Mouse (Mus musculus) hindbrain, postnatal 0 days (tissue): ENCODE results near the gene Drap1. TPM values are rescaled to one million over a fixed set of nuclear protein-coding genes. Genes with fewer than 3 reads are reported as not detected.
A peak's percentile ranks its signal among the peaks of the same experiment; 100 is the strongest.

ENCODE experiments used
- ATAC-seq: fragments of 200-750 bp; cut with Nextera tagmentation; 2 replicates; pipeline ENCODE4 v1.8.0; 2017; ENCODE audit warnings: mild to moderate bottlenecking, moderate TSS enrichment, moderate library complexity
- DNase-seq: peaks from one replicate; pipeline ENCODE4 v3.0.0-alpha.2; 2015; ENCODE audit warnings: low spot score
- H3K27ac ChIP-seq: fragments of 300-500 bp; sonication (generic); 2 replicates; pipeline ENCODE4 v1.5.1; 2014; ENCODE audit warnings: mild to moderate bottlenecking
- H3K27me3 ChIP-seq: fragments of 300-500 bp; sonication (generic); 2 replicates; pipeline ENCODE4 v1.6.1; 2014; ENCODE audit warnings: low read length, mixed read lengths; ENCODE audit not compliant: insufficient read depth
- H3K36me3 ChIP-seq: fragments of 300-500 bp; sonication (generic); 2 replicates; pipeline ENCODE4 v1.6.1; 2014; ENCODE audit warnings: low read length, mixed read lengths; ENCODE audit not compliant: insufficient read depth
- H3K4me1 ChIP-seq: fragments of 300-500 bp; sonication (generic); 2 replicates; pipeline ENCODE4 v1.6.1; 2014; ENCODE audit warnings: antibody characterized with exemption, low read length, mixed read lengths; ENCODE audit not compliant: insufficient read depth
- H3K4me2 ChIP-seq: fragments of 300-500 bp; sonication (generic); 2 replicates; pipeline ENCODE4 v1.6.1; 2014; ENCODE audit warnings: low read depth, mild to moderate bottlenecking, low read length, moderate library complexity, mixed read lengths
- H3K4me3 ChIP-seq: fragments of 300-500 bp; sonication (generic); 2 replicates; pipeline ENCODE4 v1.5.1; 2014; ENCODE audit warnings: low read length
- H3K9ac ChIP-seq: fragments of 300-500 bp; sonication (generic); replicated peaks from 2 replicates; pipeline ENCODE4 v1.6.1; 2014; ENCODE audit warnings: mild to moderate bottlenecking, low read length, moderate library complexity, mixed read lengths
- H3K9me3 ChIP-seq: fragments of 300-500 bp; sonication (generic); 2 replicates; pipeline ENCODE4 v1.6.1; 2016; ENCODE audit warnings: low read length, mixed read lengths
- CTCF ChIP-seq: IDR thresholded peaks from 2 replicates; pipeline ENCODE4 v1.5.1; 2016; ENCODE audit warnings: antibody characterized with exemption, control low read depth, low read depth
- WGBS: fragments of 180-500 bp; shearing (Covaris S2); extraction: QIAGEN DNeasy Blood & Tissue Kit; methylation state at CpG from one replicate; pipeline ENCODE4 v1.1.7; 2014; 5-methylcytosine and 5-hydroxymethylcytosine counted together
- polyA plus RNA-seq: library from polyadenylated mRNA; unstranded; fragments of >200 nt; fragmentation: Nextera tagmentation; extraction: Ambion mirVana; gene quantifications from 2 replicates; pipeline ENCODE4 v1.2.1, GENCODE M21; 2015
- total RNA-seq: library from RNA; depleted of rRNA; stranded (reverse); fragments of >200 nt; gene quantifications from 2 replicates; pipeline ENCODE4 v1.2.3, GENCODE M21; 2014

Drap1 gene
- total and polyA plus RNA-seq, 2 experiments from 2014 or later, result 111 to 331 TPM

DNA sequence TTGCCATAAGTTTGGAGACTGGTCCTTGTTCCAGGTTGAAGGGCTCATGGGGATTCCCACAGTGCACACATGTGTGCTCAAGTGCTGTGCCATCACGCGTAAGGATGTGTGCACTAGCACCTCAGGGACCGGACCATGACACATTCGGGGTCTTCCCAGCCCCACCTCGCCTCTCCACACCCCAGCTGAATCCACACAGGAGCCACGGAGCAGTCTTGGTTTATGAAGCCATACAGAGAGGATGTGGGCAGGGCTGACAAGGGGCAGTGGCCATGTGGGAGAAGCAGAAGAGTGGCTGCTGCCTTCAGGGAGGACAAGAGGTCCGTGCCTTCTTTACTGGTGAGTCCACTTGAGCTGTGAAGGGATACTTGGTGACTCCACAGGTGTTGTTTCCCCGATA is 40.3 kb upstream of the Drap1 start:
- Histone ChIP-seq H3K4me3 (no peak overlapping the region), H3K27ac (no peak overlapping the region), H3K36me3 (peaks cover 35% of the 10 kb centered on the region), H3K9ac (no peak overlapping the region), H3K27me3 (no peaks in the 10 kb centered on the region), H3K4me1 (peaks cover 8% of the 10 kb centered on the region), H3K4me2 (no peak overlapping the region), H3K9me3 (no peaks in the 10 kb centered on the region)
- no peak for TF ChIP-seq CTCF
- WGBS, result 94% methylated on average over 8 of the region's 8 CpGs
- ATAC-seq, result no peak
- no peak for DNase-seq

DNA sequence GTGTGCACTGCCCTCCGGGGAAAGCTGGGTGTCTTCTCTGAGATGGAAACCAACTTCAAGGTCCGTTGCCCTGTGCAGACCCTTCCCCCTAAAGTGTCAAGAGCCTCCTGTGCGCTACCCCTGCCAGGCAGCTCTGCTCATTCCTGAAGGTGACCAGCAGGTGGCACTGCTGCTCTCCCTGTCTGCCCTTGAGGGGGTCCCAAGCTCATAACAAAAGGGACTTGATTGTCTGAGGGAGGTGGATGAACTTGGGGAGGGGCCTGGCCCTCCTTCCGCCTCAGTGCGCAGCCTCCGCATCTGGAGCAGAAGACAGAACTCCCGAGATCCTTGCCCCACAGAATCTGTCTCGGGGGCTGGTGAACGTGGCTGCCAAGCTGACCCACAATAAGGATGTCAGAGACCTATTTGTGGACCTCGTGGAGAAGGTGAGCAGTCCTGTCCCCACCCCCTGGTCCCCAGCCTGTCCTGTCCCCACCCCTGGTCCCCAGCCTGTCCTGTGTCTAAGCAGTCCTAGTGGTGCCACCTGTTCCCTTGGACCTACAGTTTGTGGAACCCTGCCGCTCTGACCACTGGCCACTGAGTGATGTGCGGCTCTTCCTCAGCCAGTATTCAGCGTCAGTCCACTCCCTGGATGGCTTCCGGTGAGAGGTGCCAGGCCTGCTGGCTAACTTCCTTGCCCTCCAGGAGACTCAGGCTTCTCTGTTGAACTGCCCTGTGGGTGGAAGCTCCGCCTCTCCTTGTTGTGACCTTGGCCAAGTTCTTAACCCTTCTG is 39.2 kb upstream of the Drap1 start:
- ATAC-seq, result peak; percentile 44
- H3K36me3 ChIP-seq, result peaks cover 35% of the 10 kb centered on the region

DNA sequence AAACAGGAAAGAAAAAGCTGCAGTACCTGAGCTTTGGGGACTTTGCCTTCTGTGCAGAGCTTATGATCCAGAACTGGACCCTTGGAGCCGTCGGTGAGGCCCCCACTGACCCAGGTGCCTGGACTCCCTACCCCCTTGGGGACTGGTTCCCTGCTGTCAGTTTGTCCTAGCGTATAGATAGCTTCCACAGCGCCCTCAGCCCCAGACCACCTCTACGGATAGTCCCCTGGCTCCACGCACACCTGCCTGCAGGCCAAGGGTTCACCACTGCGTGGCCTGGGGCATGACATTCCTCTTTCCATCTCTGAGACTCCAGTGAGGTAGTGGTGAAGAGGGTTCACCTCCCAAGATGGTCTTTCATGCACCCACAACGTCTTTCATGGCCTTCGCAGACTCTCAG is 38.4 kb upstream of the Drap1 start:
- no peak for TF ChIP-seq CTCF
- Histone ChIP-seq H3K9me3 (no peaks in the 10 kb centered on the region), H3K4me1 (peaks cover 8% of the 10 kb centered on the region), H3K4me2 (no peak overlapping the region), H3K36me3 (peaks cover 35% of the 10 kb centered on the region), H3K9ac (no peak overlapping the region), H3K27me3 (no peaks in the 10 kb centered on the region), H3K4me3 (no peak overlapping the region), H3K27ac (no peak overlapping the region)
- ATAC-seq, result no peak
- WGBS, result 90% methylated on average over 9 of the region's 9 CpGs
- DNase-seq, result no peak

More for the DNA sequence above, 39.2 kb upstream of the Drap1 start:
- 28% methylated on average over 15 of the region's 15 CpGs for WGBS
- Histone ChIP-seq H3K4me3 (0 out of 2 replicates have a peak overlapping the region, but pooled peaks have one; percentile 16), H3K27me3 (no peaks in the 10 kb centered on the region), H3K27ac (peak overlapping the region; percentile 43), H3K9me3 (no peaks in the 10 kb centered on the region), H3K9ac (0 out of 2 replicates have a peak overlapping the region, but pooled peaks have one; percentile 19), H3K4me1 (peaks cover 8% of the 10 kb centered on the region), H3K4me2 (peak overlapping the region; percentile 45)
- peak; percentile 93 for TF ChIP-seq CTCF
- peak; percentile 86 for DNase-seq

DNA sequence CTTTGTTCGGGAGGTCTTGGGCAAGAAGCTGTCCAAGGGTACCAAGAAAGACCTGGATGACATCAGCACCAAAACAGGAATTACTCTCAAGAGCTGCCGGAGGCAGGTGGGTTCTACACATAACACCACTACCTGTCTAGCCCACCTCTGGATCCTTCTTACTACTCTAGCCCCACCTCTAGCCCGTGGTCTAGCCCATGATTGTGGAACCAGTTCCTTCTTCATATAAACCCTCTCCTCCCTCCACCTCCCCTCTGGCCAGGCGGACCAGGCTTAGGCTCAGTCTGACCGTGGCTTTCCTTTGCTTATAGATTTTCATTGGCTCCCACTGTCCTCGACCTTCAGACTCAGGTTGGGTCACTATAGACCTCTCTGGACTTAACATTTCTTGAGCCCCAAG is 36.6 kb upstream of the Drap1 start:
- no peak for DNase-seq
- no peaks in the 10 kb centered on the region for H3K9me3 ChIP-seq
- no peak overlapping the region for H3K27ac ChIP-seq
- H3K27me3 ChIP-seq, result no peaks in the 10 kb centered on the region
- peaks cover 25% of the 10 kb centered on the region for H3K36me3 ChIP-seq
- no peak for TF ChIP-seq CTCF
- peaks cover 13% of the 10 kb centered on the region for H3K4me1 ChIP-seq
- peak overlapping the region; percentile 73 for H3K9ac ChIP-seq
- peak overlapping the region; percentile 62 for H3K4me3 ChIP-seq
- H3K4me2 ChIP-seq, result peak overlapping the region; percentile 79
- WGBS, result 81% methylated on average over 6 of the region's 6 CpGs
- no peak for ATAC-seq

DNA sequence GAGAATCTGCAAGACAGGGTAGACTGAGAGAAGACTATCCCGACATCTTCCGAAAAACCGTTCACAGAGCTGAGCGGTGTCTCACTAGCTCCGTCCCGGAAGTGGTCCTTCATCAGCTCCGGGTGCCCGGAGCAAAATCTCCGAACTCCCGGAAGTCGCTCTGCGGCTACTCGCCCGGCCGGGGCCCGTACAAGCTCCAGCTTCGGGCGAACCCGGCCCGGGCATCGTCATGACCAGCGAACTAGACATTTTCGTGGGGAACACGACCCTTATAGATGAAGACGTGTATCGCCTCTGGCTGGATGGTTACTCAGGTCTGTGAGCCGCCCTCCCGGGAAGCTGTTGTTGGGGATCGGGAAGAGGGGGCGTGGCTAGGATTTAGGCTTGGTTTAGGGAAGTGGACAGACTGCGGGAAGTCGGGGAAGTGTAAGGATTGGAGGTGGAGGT is 35.7 kb upstream of the Drap1 start, which contains the start of gene Fibp:
Gene Fibp (plus strand): TSS at position 151 of the 447 bp plus-strand sequence.
- DNase-seq, result peak; percentile 96
- no peaks in the 10 kb centered on the region for H3K9me3 ChIP-seq
- peak within 1 kb of the TSS; percentile 65 for H3K27ac ChIP-seq
- H3K4me2 ChIP-seq, result peak within 1 kb of the TSS; percentile 79
- H3K9ac ChIP-seq, result peak within 1 kb of the TSS; percentile 73
- peak within 1 kb of the TSS; percentile 62 for H3K4me3 ChIP-seq
- H3K36me3 ChIP-seq, result peaks cover 18% of the 10 kb centered on the region; the same call in 1 of the 2 replicates
- peak; percentile 71 for ATAC-seq
- WGBS, result under 1% methylated on average over 32 of the region's 32 CpGs
- no peaks in the 10 kb centered on the region for H3K27me3 ChIP-seq
- H3K4me1 ChIP-seq, result peaks cover 20% of the 10 kb centered on the region
- TF ChIP-seq CTCF, result no peak

DNA sequence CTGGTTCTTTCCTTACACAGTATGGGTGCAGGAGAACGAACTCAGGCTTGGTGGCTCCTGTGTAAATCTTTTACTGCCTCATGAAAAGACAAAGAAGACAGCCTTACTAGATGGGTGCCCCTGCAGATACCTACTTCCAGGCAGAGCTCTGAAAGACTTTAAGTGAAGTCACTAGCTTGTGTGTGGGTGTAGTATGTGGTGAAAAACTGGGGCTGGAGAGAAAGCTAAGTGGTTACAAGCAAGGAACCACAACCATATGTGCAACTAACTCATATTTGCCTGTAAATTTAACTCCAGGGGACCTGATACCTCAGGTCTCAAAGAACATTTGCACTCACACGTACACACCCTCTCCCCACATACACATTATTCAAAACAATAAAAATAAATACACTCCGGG is 35.1 kb upstream of the Drap1 start:
- no peaks in the 10 kb centered on the region for H3K27me3 ChIP-seq
- ATAC-seq (no peak), DNase-seq (no peak)
- H3K4me3 ChIP-seq, result peak overlapping the region; percentile 62
- H3K36me3 ChIP-seq, result peaks cover 12% of the 10 kb centered on the region; the same call in 1 of the 2 replicates
- WGBS, result 22% methylated on average over 3 of the region's 3 CpGs
- peak overlapping the region; percentile 65; the same call in 1 of the 2 replicates for H3K27ac ChIP-seq
- H3K4me2 ChIP-seq, result peak overlapping the region; percentile 79
- H3K4me1 ChIP-seq, result peaks cover 25% of the 10 kb centered on the region
- peak overlapping the region; percentile 73 for H3K9ac ChIP-seq
- H3K9me3 ChIP-seq, result no peaks in the 10 kb centered on the region
- no peak for TF ChIP-seq CTCF

DNA sequence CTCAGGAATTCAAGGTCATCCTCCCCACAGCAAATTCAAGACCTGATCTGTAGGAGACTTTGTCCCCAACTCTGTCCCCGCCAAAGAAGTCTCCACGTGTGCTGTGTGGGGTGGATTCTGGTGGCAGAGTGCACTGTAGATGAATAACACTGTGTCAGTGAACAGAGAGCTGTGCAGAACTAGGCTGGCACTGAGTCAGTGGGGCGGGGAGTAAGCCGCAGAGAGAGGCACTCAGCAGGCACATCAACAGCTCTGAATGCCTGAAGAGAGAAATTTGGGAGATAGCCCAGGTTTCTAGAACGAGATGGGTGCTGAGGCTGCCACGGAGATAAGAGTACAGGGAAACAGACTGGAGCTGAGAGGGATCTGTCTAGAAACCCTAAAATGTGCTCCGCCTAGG is 34.2 kb upstream of the Drap1 start:
- Histone ChIP-seq H3K27ac (no peak overlapping the region), H3K4me2 (no peak overlapping the region), H3K4me3 (no peak overlapping the region), H3K36me3 (peaks cover 12% of the 10 kb centered on the region; the same call in 1 of the 2 replicates), H3K27me3 (no peaks in the 10 kb centered on the region), H3K9me3 (no peaks in the 10 kb centered on the region), H3K9ac (no peak overlapping the region), H3K4me1 (peaks cover 27% of the 10 kb centered on the region)
- DNase-seq (no peak), ATAC-seq (no peak)
- WGBS, result 66% methylated on average over 7 of the region's 7 CpGs
- no peak for TF ChIP-seq CTCF
